Mouse (Mus musculus) limb, embryonic 14.5 days (tissue): ENCODE data around the gene Stxbp1. TPM values are rescaled to one million over a fixed set of nuclear protein-coding genes. Genes with fewer than 3 reads are reported as not detected.

Source experiments
- ATAC-seq: fragments of 200-750 bp; cut with Nextera tagmentation; 2 replicates; pipeline ENCODE4 v1.8.0; 2017; ENCODE audit warnings: low read depth, moderate number of reproducible peaks, moderate TSS enrichment; ENCODE audit not compliant: low FRiP score
- DNase-seq: peaks from one replicate; pipeline ENCODE4 v3.0.0-alpha.2; 2015; ENCODE audit warnings: low spot score
- H3K27ac ChIP-seq: fragments of 300-500 bp; sonication (generic); replicated peaks from 2 replicates; pipeline ENCODE4 v1.5.1; 2014; ENCODE audit warnings: low read depth, mild to moderate bottlenecking, low read length, moderate library complexity, mixed read lengths
- H3K27me3 ChIP-seq: fragments of 300-500 bp; sonication (generic); 2 replicates; pipeline ENCODE4 v1.6.1; 2014; ENCODE audit warnings: low read length, mixed read lengths; ENCODE audit not compliant: control insufficient read depth, insufficient read depth
- H3K36me3 ChIP-seq: fragments of 300-500 bp; sonication (generic); 2 replicates; pipeline ENCODE4 v1.6.1; 2014; ENCODE audit warnings: mild to moderate bottlenecking, low read length, moderate library complexity, mixed read lengths; ENCODE audit not compliant: control insufficient read depth, insufficient read depth
- H3K4me1 ChIP-seq: fragments of 300-500 bp; sonication (generic); 2 replicates; pipeline ENCODE4 v1.6.1; 2014; ENCODE audit warnings: antibody characterized with exemption, low read length, mixed read lengths; ENCODE audit not compliant: control insufficient read depth, insufficient read depth
- H3K4me2 ChIP-seq: fragments of 300-500 bp; sonication (generic); replicated peaks from 2 replicates; pipeline ENCODE4 v1.6.1; 2014; ENCODE audit warnings: low read depth, mild to moderate bottlenecking, low read length, moderate library complexity; ENCODE audit not compliant: severe bottlenecking
- H3K4me3 ChIP-seq: fragments of 300-500 bp; sonication (generic); replicated peaks from 2 replicates; pipeline ENCODE4 v1.5.1; 2014; ENCODE audit warnings: low read length
- H3K9ac ChIP-seq: fragments of 300-500 bp; sonication (generic); 2 replicates; pipeline ENCODE4 v1.6.1; 2014; ENCODE audit warnings: mild to moderate bottlenecking, low read depth, low read length, moderate library complexity; ENCODE audit not compliant: severe bottlenecking
- H3K9me3 ChIP-seq: fragments of 300-500 bp; sonication (generic); 2 replicates; pipeline ENCODE4 v1.6.1; 2016; ENCODE audit warnings: low read length; ENCODE audit not compliant: control insufficient read depth
- POLR2A ChIP-seq: fragments of 200-500 bp; IDR thresholded peaks from 2 replicates; pipeline ENCODE4 v1.8.0; 2012; ENCODE audit warnings: inconsistent platforms, mild to moderate bottlenecking, moderate library complexity, borderline replicate concordance; ENCODE audit not compliant: insufficient read depth, insufficient read length; ENCODE audit errors: extremely low read depth
- WGBS: fragments of 180-500 bp; shearing (Covaris S2); extraction: QIAGEN DNeasy Blood & Tissue Kit; methylation state at CpG from one replicate; pipeline ENCODE4 v1.1.7; 2014; 5-methylcytosine and 5-hydroxymethylcytosine counted together
- polyA plus RNA-seq, 2 experiments: library from polyadenylated mRNA; depleted of rRNA in 1 of 2; stranded (reverse) in 1 of 2; unstranded in 1 of 2; fragments of >200 nt; fragmentation: Nextera tagmentation in 1 of 2; extraction: Ambion mirVana in 1 of 2; gene quantifications; 2 replicates each; pipeline versions ENCODE4 v1.2.1 to v1.2.3; 2012 to 2014

The Stxbp1 gene
- polyA plus RNA-seq, 2 experiments = 15.8 to 22.2 TPM

GRCm38 (mm10) chr2:32891278-32891677, 44.2 kb upstream of the Stxbp1 start:
- peaks cover 27% of the 10 kb centered on the region for H3K4me1 ChIP-seq
- H3K9ac ChIP-seq = no peak overlapping the region
- peaks cover 4% of the 10 kb centered on the region for H3K36me3 ChIP-seq
- 75% methylated on average over 9 of the region's 9 CpGs for WGBS
- H3K4me2 ChIP-seq = no peak overlapping the region
- no peak overlapping the region for H3K4me3 ChIP-seq
- no peaks in the 10 kb centered on the region for H3K9me3 ChIP-seq
- no peak overlapping the region for H3K27ac ChIP-seq
- DNase-seq (no peak), ATAC-seq (no peak)
- H3K27me3 ChIP-seq = no peaks in the 10 kb centered on the region
- TF ChIP-seq POLR2A = no peak

GRCm38 (mm10) chr2:32890280-32890679, 43.2 kb upstream of the Stxbp1 start:
- DNase-seq (no peak), ATAC-seq (no peak)
- 81% methylated on average over 3 of the region's 3 CpGs for WGBS
- Histone ChIP-seq H3K4me3 (no peak overlapping the region), H3K27ac (no peak overlapping the region), H3K4me1 (peaks cover 17% of the 10 kb centered on the region), H3K4me2 (no peak overlapping the region), H3K27me3 (no peaks in the 10 kb centered on the region), H3K9ac (no peak overlapping the region), H3K9me3 (no peaks in the 10 kb centered on the region), H3K36me3 (peaks cover 4% of the 10 kb centered on the region)
- no peak for TF ChIP-seq POLR2A

DNA sequence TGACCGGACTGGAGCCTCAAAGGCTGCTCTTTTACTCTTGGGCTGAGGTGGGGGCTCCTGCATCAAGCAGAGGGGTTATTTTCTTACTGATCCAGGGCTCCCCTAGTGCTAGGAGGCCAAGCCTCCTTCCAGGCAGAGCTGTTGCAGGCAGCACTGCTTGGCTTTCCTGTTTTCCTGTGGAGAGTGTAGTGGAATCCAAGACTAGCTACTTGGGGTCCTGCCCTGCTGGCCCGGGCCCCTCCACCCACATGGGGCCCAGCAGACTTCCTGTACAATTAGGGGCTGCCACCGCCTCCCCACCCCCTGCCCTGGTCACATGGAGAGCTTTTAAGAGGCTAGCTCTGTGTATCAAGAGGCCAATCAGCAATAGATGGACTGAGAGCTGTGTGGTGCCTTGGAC, 41.5 kb upstream of the Stxbp1 start:
- H3K4me1 ChIP-seq = peaks cover 28% of the 10 kb centered on the region
- WGBS = 26% methylated on average over 3 of the region's 3 CpGs
- H3K9ac ChIP-seq = peak overlapping the region; percentile 45
- TF ChIP-seq POLR2A = no peak
- H3K36me3 ChIP-seq = peaks cover 4% of the 10 kb centered on the region
- H3K27ac ChIP-seq = peak overlapping the region; percentile 81
- no peaks in the 10 kb centered on the region for H3K9me3 ChIP-seq
- H3K4me2 ChIP-seq = no peak overlapping the region; the same call in 1 of the 2 replicates
- no peaks in the 10 kb centered on the region for H3K27me3 ChIP-seq
- H3K4me3 ChIP-seq = no peak overlapping the region
- ATAC-seq = peak; percentile 30; the same call in 1 of the 2 replicates
- no peak for DNase-seq

- WGBS = 11% methylated on average over 9 of the region's 9 CpGs
- Histone ChIP-seq H3K4me2 (no peak overlapping the region; the same call in 1 of the 2 replicates), H3K9ac (peak overlapping the region; percentile 45), H3K4me3 (no peak overlapping the region), H3K9me3 (no peaks in the 10 kb centered on the region), H3K4me1 (peaks cover 27% of the 10 kb centered on the region), H3K27ac (peak overlapping the region; percentile 81), H3K36me3 (peaks cover 4% of the 10 kb centered on the region), H3K27me3 (no peaks in the 10 kb centered on the region)
- ATAC-seq (peak; percentile 62), DNase-seq (no peak)
- TF ChIP-seq POLR2A = no peak
Observed at GRCm38 (mm10) chr2:32888029-32888428, 41.0 kb upstream of the Stxbp1 start.

DNA sequence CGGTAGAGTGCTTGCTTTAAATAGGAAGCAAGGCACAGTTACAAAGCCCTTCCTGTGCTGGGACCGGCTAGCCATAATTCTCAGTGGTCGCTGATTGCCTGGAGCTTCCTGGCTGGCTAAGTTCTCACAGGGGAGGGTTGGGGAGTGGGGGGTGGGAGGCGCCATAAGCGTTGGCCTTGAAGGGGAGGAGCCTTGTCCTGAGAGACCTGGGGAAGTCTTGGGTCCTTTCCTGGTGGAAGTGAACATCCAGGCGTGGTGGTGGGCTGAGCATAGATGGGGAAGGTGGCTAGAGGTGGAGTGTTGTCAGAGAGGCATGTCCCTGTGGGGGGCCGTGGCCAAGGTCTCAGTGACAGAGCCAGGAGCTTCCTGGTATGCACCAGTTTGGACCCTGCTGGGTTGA, 37.7 kb upstream of the Stxbp1 start:
- no peak for DNase-seq
- no peak for ATAC-seq
- Histone ChIP-seq H3K4me1 (peaks cover 55% of the 10 kb centered on the region), H3K4me2 (no peak overlapping the region), H3K9me3 (no peaks in the 10 kb centered on the region), H3K9ac (no peak overlapping the region), H3K4me3 (no peak overlapping the region), H3K27ac (peak overlapping the region; percentile 3; the same call in 1 of the 2 replicates), H3K36me3 (no peaks in the 10 kb centered on the region; the same call in 1 of the 2 replicates), H3K27me3 (no peaks in the 10 kb centered on the region)
- TF ChIP-seq POLR2A = no peak
- 21% methylated on average over 7 of the region's 7 CpGs for WGBS
